Mouse (Mus musculus) lung, postnatal 10 days (tissue): ENCODE data around the gene Sec22c.

Experiments
- DNase-seq: peaks from one replicate; pipeline ENCODE4 v3.0.0; 2021

The Sec22c gene

DNA sequence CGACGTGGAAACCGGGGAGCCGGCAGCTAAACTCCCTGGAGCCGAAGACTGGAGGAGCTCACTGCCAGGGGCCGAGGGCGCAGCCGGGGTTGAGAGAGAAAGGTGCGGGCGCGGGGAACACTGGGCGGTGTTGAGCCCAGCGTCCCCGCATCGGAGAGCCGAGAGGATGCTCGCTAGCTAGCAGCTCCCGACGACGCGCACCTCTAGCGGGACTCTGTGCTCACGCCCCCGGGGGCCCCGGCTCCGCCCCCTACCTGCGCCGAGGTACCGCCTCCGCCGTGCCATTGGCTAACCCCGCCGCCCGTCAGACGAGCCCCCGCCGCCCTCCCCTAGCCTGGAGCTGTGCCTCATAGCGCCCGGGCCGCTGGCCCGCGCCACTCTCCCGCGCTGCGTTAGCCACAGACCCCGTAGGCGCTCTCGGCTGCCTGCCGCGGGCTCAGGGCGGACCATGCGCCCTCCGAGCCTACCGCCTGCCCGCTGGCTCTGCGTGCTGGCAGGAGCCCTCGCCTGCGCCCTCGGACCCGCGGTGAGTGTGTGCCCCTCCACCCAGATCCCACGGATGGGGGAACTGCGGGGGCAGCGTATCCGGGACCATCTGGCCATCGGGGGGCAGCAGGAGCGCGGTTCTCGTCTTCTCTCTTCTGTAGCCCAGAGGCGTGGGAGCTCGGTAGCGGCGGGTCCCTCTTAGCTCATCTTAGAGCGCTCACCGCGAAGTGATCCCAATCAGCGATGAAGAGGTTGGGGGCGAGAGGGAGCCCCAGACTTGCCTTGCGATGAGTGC, 62.7 kb downstream of the Sec22c start, which contains the start of gene Vipr1:
Gene Vipr1 (plus strand): TSS at position 316 of the 781 bp plus-strand sequence.
- peak; percentile 75 for DNase-seq

DNA sequence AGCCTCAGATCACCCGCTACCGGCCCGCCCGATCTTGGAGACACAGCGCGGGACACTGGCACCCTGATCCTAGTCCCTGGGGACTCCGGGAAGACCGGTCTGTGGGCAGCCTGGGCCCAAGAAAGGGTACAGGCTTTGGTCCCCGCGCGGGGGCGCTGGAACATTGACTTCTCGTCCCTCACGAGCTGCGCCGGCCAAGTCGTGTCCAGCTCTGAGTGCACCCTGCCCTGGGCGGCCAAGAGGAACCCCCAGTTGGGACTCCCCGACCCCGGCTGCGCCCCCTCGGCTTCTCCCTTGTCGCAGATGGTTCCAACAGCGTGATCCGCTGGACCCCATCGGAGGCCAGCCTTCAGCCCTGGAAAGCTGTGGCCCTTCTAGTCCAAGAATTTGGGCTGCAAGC, 63.3 kb downstream of the Sec22c start, which contains the start of gene Lyzl4:
Gene Lyzl4 (minus strand): TSS at position 96 of the 400 bp plus-strand sequence.
- DNase-seq: peak; percentile 90

DNA sequence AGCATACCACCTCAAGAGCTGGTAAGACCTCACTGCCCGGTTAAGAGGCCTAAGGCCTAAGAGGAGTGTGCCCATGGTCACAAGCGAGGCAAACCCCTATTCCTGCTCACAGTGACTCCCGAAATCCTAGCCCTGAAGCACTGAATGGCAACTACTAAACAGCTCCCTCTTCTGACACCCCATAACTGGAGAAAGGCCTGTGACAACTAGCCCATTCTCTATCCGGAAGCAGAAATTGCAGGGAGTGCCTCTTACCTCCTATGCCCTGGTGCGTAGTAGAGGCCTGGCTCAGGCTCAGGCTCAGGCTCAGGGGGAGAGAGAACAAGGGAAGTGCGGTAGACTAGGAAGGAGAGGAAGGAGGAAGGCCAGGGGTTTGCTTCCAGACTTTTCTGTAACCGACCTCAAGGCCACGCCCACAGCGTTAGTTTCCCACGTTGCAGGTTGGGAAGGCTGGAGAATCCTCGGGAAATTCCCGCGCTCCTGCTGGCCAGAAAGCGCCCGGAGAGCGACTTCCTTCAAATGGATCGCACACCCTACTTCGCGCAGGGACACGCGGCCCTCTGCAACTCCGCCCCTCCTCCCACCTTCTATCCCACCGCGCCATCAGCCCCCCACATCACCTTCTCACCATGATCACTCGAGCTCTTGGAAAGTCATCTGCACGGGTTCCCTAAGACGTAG, 63.9 kb downstream of the Sec22c start:
- no peak for DNase-seq

DNA sequence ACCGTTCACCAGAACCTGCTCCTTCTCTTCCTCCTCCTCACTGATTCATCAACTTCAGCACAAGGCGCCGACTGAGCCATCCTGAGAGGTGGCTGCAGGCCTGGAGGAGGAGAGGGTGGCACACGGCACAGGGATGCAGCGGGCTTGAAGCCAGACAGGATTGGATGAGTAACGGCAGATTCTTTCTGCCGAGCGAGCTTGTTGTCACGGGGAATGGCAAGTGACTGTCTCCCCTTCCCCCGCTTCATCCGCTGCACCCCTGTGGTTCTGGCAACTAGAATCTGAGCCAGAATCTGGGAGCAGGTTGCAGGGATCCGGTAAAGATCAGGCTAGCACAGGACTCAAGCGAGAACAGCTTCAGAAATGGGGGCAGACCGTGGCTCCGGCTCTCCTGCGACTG, 65.5 kb downstream of the Sec22c start:
- no peak for DNase-seq

DNA sequence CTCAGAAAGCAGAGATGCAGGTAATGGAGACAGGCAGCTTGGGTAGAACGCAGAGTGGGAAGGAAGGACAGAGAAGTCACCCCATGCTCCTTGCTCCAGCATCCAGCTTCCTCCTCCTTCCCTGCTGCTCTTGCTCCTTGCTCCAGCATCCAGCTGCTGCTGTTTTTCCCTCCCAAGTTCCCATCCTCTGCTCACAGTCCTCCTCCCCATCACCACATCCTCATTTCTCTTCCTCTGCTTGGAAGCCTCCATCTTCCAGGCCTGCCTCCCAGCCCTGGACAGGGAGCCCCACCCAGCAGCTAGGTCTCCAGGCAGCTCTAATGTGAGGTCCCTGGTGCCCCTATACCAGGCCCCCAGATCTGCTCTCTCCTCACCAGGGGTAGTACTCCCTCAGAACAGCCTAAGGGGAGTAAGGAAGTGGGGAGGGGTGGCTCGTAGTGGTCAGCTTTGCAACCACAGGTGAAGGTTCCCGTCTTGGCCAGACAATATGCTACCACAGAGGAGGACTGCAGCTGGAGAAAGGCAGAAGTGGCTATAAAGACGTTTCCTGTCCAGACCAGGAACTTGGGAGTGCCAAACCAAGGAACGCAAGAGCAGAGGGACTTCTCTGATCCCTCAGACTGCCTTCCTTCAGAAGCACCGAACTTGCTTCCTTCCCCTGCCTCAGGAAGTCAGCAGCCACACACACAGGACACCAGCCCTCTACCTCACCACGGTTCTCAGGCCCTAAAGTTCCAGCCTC, 69.3 kb downstream of the Sec22c start:
- DNase-seq: no peak

DNA sequence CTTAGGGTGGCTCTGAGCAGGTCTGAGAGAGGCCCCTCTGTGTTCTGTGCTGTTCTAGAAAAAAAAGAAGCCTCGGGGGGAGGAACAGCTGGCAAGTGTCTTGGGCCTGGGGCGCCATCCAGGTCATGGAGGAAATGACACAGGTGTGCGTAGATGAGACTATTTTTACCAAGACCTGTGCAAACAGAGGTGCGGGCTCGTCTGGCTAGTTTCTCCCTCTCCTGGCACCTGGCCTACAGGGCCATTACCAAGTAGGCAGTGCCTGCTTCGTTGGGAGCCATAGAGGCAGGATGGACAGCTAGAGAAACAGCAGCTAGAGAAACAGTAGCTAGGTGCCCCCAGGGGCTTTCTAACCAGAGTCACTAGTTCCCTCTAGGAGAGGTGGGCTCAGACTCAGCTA, 72.0 kb downstream of the Sec22c start:
- no peak for DNase-seq

DNA sequence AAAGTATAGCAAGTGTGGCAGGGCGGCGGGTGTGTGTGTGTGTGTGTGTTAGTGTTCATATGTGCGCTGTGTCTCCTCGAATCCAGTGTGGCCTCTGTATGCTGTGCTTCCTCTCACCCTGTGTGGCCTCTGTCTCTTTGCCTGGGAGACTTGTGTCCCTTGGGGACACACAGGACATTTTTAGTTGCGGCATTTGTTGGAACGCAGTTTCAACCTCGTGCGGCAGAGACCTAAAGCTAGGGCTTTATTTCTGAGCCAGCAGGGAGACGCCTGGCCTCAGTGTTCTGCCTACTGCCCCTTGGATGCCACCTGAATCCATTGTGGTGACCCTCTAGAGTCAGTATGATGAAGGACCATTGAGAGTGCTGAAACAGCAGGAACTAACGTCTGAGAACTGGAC, 72.4 kb downstream of the Sec22c start:
- no peak for DNase-seq

DNA sequence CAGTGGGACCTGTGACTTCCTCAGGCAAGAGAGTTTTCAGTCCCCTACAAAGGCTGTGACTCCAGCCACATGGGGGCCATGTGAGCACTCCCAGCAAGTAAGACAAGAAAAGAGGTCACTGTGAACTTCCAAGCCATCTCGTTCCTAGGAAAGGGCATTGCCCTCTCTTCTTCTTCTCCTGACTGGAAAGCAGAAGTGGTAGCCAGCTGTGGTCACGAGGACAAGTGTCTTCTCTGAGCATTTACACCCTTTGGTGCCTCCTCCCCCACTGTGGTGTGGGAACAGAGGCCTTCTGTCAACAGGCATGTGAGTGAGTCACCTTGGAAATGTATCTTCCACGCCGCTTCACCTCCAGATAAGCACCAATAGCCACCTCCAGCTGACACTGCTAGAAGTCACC, 73.3 kb downstream of the Sec22c start:
- DNase-seq: no peak

DNA sequence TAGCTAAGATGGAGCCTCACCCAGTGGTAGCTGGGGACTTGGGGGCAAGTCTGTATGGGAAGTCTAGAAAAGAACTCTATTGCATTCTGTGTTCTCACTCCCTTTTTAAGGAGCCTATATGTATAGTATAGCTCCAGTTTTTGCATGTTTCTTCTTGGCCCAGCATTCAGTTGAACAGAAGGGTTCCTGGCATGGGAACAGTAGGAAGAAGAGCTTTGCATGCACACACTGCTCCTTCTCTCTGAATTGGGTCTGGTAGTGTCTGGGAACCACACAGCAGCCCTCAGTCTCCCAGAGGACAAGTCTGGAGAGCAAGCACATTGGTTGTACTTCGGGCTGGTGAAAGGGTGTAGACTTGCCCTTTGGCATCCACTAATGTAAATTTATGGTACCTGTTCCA, 74.7 kb downstream of the Sec22c start:
- no peak for DNase-seq
